Mouse (Mus musculus) heart, postnatal 0 days (tissue): ENCODE data around the gene Ucn3. TPM values are rescaled to one million over a fixed set of nuclear protein-coding genes. Genes with fewer than 3 reads are reported as not detected.
A peak's percentile ranks its signal among the peaks of the same experiment; 100 is the strongest.

ENCODE experiments used
- ATAC-seq: fragments of 200-750 bp; cut with Nextera tagmentation; 2 replicates; pipeline ENCODE4 v1.8.0; 2017; ENCODE audit warnings: low read depth, moderate number of reproducible peaks, moderate library complexity; ENCODE audit not compliant: insufficient read depth
- DNase-seq: peaks from one replicate; pipeline ENCODE4 v3.0.0-alpha.2; 2016; ENCODE audit warnings: low spot score
- H3K27ac ChIP-seq: fragments of 300-500 bp; sonication (generic); 2 replicates; pipeline ENCODE4 v1.5.1; 2014; ENCODE audit warnings: low read depth, mild to moderate bottlenecking
- H3K27me3 ChIP-seq: fragments of 300-500 bp; sonication (generic); 2 replicates; pipeline ENCODE4 v1.6.1; 2014; ENCODE audit warnings: low read length, mixed read lengths; ENCODE audit not compliant: control insufficient read depth, insufficient read depth
- H3K36me3 ChIP-seq: fragments of 300-500 bp; sonication (generic); replicated peaks from 2 replicates; pipeline ENCODE4 v1.6.1; 2014; ENCODE audit warnings: low read length, mixed read lengths; ENCODE audit not compliant: control insufficient read depth, insufficient read depth
- H3K4me1 ChIP-seq: fragments of 300-500 bp; sonication (generic); 2 replicates; pipeline ENCODE4 v1.6.1; 2014; ENCODE audit warnings: antibody characterized with exemption; ENCODE audit not compliant: control insufficient read depth, insufficient read depth
- H3K4me2 ChIP-seq: fragments of 300-500 bp; sonication (generic); 2 replicates; pipeline ENCODE4 v1.6.1; 2014; ENCODE audit warnings: low read depth, mild to moderate bottlenecking, low read length, moderate library complexity
- H3K4me3 ChIP-seq: fragments of 300-500 bp; sonication (generic); 2 replicates; pipeline ENCODE4 v1.5.1; 2014; ENCODE audit warnings: low read depth, low read length
- H3K9ac ChIP-seq: fragments of 300-500 bp; sonication (generic); replicated peaks from 2 replicates; pipeline ENCODE4 v1.6.1; 2014; ENCODE audit warnings: low read depth, low read length, mixed read lengths
- H3K9me3 ChIP-seq: fragments of 300-500 bp; sonication (generic); replicated peaks from 2 replicates; pipeline ENCODE4 v1.6.1; 2016; ENCODE audit warnings: low read length; ENCODE audit not compliant: control insufficient read depth
- CTCF ChIP-seq: IDR thresholded peaks from 2 replicates; pipeline ENCODE4 v1.5.1; 2016; ENCODE audit warnings: antibody characterized with exemption, control low read depth, low read depth
- EP300 ChIP-seq: IDR thresholded peaks from 2 replicates; pipeline ENCODE4 v1.6.1; 2016; ENCODE audit warnings: antibody characterized with exemption, low read depth
- WGBS: fragments of 180-500 bp; shearing (Covaris S2); extraction: QIAGEN DNeasy Blood & Tissue Kit; methylation state at CpG from one replicate; pipeline ENCODE4 v1.1.7; 2014; 5-methylcytosine and 5-hydroxymethylcytosine counted together
- polyA plus RNA-seq: library from polyadenylated mRNA; unstranded; fragments of >200 nt; fragmentation: Nextera tagmentation; extraction: Ambion mirVana; gene quantifications from 2 replicates; pipeline ENCODE4 v1.2.1, GENCODE M21; 2015
- total RNA-seq: library from RNA; depleted of rRNA; stranded (reverse); fragments of >200 nt; gene quantifications from 2 replicates; pipeline ENCODE4 v1.2.3, GENCODE M21; 2014; ENCODE audit warnings: low replicate concordance

The Ucn3 gene
- total and polyA plus RNA-seq, 2 experiments from 2014 or later, result not detected

DNA sequence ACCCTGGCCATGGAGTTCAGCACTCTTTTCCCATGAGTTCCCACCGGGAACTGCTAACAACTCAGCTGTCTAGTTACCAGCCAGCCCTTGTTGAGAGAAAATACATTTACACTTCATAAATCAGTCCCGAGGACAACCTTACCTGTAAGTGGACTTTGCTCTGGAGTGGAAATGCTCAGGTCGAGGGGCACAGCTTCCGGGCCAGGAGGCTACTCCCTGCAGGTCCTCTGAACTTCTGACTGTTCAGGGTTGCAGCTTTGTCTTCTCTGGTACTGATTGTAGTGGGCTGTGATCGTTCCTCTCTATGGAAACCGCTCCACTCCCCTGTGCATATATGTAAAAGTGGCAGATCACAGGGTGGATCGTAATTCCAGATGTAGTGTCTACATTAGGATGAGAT is 450 bp downstream of the Ucn3 start:
- no peak overlapping the region for H3K4me3 ChIP-seq
- H3K27me3 ChIP-seq, result no peaks in the 10 kb centered on the region
- no peak overlapping the region for H3K27ac ChIP-seq
- no peak for DNase-seq
- 80% methylated on average over 7 of the region's 7 CpGs for WGBS
- no peaks in the 10 kb centered on the region for H3K9me3 ChIP-seq
- TF ChIP-seq EP300 (no peak), CTCF (no peak)
- H3K36me3 ChIP-seq, result no peaks in the 10 kb centered on the region
- H3K4me1 ChIP-seq, result no peaks in the 10 kb centered on the region
- no peak for ATAC-seq
- H3K4me2 ChIP-seq, result no peak overlapping the region
- H3K9ac ChIP-seq, result no peak overlapping the region

DNA sequence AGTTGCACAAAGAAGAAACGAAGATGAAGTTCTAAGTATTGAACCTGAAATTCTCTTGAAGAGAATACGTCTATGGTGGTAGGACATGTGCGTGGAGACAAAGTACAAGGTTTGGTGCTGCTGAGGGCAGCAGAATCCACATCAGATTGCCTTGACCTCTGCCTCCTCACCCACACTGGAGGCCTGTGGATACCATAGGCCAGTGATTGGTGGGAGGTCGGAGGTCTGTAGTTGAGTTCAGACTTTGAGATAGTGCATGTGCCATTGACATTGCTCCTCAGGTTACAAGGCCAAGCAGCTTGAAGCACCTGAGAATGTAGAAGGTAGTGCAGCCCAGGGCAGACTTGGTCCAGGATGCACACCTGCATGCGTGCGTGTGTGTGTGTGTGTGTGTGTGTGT is 19.1 kb downstream of the Ucn3 start:
- no peaks in the 10 kb centered on the region for H3K27me3 ChIP-seq
- no peak overlapping the region for H3K9ac ChIP-seq
- no peaks in the 10 kb centered on the region for H3K4me1 ChIP-seq
- H3K4me3 ChIP-seq, result no peak overlapping the region
- no peak for DNase-seq
- no peak overlapping the region for H3K4me2 ChIP-seq
- WGBS, result 76% methylated on average over 6 of the region's 6 CpGs
- H3K9me3 ChIP-seq, result no peaks in the 10 kb centered on the region
- H3K36me3 ChIP-seq, result no peaks in the 10 kb centered on the region
- no peak overlapping the region for H3K27ac ChIP-seq
- TF ChIP-seq EP300 (no peak), CTCF (no peak)
- ATAC-seq, result no peak

DNA sequence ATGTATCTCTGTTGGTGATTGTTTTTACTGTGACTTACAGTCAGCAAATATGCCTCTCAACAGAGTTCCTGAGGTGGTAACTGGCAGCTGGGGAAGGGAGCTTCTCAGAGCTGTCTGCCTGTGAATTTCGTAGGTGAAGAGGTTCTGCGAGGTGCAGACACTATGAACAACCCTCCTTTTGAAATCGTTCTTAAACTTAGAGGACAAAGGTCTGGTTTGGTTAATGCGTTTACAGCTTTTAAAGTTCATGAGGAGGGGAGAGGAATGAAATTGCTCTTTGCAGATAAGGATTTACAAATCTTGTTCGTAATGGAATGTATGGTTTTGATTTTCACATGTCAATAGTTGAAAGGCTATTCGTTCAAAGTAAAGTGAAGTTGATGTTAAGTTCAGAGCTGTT is 19.5 kb downstream of the Ucn3 start:
- Histone ChIP-seq H3K27ac (no peak overlapping the region), H3K9me3 (no peaks in the 10 kb centered on the region), H3K36me3 (no peaks in the 10 kb centered on the region), H3K4me2 (no peak overlapping the region), H3K4me1 (no peaks in the 10 kb centered on the region), H3K4me3 (no peak overlapping the region), H3K27me3 (no peaks in the 10 kb centered on the region), H3K9ac (no peak overlapping the region)
- no peak for DNase-seq
- 73% methylated on average over 6 of the region's 6 CpGs for WGBS
- TF ChIP-seq CTCF (no peak), EP300 (no peak)
- no peak for ATAC-seq

DNA sequence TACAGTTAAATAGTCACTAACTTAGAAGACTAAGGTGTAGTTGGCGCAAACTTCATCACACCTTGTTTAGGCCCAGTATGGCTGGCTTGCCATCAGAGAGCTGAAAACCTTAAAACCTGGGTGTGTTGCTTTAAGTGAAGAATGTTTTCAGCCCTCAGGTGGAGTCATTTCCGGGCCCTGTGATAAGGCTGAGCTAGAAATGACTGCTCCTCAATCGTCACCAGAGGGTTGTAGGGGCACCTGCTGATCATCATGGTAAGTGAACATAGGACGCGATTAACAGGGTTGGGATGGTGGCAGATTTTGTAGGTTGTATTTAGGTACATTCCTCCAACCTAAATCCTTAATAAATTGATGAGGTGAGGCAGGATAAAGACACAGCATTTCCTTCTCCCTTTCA is 20.7 kb downstream of the Ucn3 start:
- no peak for DNase-seq
- Histone ChIP-seq H3K9ac (no peak overlapping the region), H3K4me1 (no peaks in the 10 kb centered on the region), H3K27me3 (no peaks in the 10 kb centered on the region), H3K4me2 (no peak overlapping the region), H3K4me3 (no peak overlapping the region), H3K9me3 (no peaks in the 10 kb centered on the region), H3K36me3 (no peaks in the 10 kb centered on the region), H3K27ac (no peak overlapping the region)
- TF ChIP-seq CTCF (no peak), EP300 (no peak)
- no peak for ATAC-seq
- 58% methylated on average over 5 of the region's 5 CpGs for WGBS

DNA sequence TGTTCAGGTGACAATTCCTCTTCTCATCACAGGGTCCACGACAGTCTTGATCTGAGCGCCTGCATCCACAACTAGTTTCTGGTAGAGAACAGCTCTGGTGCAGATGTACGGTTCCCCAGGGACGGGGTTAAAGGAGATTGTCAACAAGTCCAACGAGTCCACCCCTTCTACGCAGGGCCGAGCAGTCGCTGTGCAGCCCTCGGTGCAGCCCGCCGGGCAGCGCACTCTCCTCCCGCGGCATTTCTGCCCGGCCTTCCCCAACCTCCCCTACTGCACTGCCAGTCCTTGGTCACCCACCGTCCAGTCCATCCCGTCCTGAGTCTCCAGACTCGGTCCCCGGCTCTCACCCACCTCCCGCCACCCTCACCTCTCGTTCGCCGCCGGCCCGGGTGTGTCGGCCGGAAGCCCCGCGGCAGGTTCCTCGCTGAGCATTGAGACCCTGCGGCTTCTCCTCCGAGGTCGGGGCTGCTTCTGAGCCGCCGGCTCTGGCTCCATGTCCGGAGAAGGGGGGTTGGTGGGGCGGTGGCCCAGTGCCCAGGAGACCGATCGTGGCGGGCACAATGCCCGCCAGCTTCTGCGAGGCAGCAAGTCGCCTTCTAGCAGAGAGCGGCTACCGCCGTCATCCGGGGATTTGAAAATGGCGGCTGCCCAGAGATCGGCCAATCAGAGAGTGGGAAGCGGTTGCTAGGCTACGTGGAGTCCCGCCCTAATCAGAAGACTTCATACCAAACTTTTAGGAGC is 27.4 kb downstream of the Ucn3 start, which contains the start of the genes Net1 and Tubal3:
TSS of gene Net1 (minus strand) at position 650 of the 741 bp plus-strand sequence.
TSS of gene Tubal3 (plus strand) at position 704 of the 741 bp plus-strand sequence.
- 0% methylated on average over 52 of the region's 52 CpGs for WGBS
- Histone ChIP-seq H3K4me3 (peak within 1 kb of the TSS; percentile 89), H3K36me3 (no peaks in the 10 kb centered on the region), H3K27me3 (no peaks in the 10 kb centered on the region), H3K9ac (peak within 1 kb of the TSS; percentile 85), H3K9me3 (no peaks in the 10 kb centered on the region), H3K4me1 (peaks cover 14% of the 10 kb centered on the region; the same call in 1 of the 2 replicates), H3K27ac (peak within 1 kb of the TSS; percentile 74), H3K4me2 (peak within 1 kb of the TSS; percentile 72)
- peak; percentile 97 for ATAC-seq
- no peak for TF ChIP-seq CTCF
- TF ChIP-seq EP300, result no peak
- DNase-seq, result peak; percentile 87
